Mouse (Mus musculus) 416B (cell line): ENCODE data around the gene Rapgef1.

Experiments used
- DNase-seq: peaks from one replicate; pipeline ENCODE4 v3.0.0; 2011; ENCODE audit warnings: low read depth

Gene Rapgef1

GRCm38 (mm10) chr2:29672746-29673536 lies 53.4 kb downstream of the Rapgef1 start:
- peak; percentile 83 for DNase-seq

DNA sequence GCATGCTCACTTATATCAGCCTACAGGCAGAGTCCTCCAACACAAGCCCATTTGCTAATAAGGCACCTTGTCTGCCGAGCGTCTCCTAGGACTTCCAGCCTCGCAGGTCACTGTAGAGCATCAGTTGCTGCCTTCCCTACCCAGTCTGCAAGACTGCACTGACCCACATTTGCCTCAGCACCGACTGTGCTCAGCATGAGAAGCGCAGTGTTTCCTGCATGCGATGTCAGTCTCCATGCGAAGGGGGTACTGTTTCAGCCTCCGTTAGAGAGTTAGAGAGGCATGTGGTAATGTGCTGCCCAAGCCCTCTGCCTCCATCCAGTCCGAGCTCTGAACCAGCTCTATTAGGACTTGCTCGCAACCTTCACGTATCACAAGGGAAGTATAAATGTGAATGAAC lies 54.6 kb downstream of the Rapgef1 start:
- DNase-seq, result no peak

- no peak for DNase-seq
These were observed 55.0 kb downstream of the Rapgef1 start for GRCm38 (mm10) chr2:29674545-29674944.

DNA sequence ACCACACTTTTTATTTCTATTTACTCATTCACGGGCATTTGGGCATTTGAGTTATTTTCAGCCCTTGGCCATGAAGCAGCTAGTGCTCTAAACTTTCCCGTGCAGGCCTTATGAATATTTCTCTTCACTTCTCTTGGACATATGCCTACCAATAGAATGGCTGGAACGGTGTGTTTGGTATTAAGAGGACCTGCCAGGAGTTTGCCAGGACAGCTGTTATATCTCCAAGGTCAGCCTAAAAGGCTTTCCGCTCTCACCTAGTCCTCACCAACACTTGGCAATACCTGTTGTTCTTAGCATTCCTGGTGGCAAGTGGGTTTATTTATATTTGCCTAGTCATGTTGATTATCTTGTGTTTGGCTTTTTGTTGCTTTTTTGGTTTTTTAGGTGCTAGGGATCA lies 56.3 kb downstream of the Rapgef1 start:
- no peak for DNase-seq

- no peak for DNase-seq
These were observed 57.0 kb downstream of the Rapgef1 start for GRCm38 (mm10) chr2:29676513-29676912.

DNA sequence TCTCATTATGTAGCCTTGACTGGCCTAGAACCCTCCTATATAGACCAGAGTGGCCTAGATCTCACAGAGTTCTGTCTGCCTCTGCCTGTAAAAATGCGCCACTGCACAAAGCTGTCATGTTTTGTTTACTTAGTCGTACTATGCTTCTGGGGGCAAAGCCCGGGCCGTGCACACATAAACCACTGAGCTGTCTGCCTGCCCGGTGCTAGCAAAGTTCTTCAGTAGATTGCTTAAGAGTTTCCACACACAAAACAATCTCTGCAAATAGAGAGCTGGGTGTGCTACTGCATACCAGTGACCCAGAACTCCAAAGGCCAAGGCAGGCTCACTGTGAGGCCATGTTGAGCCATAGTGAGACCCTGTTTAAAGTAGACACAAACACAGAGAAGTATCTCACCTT lies 58.3 kb downstream of the Rapgef1 start:
- peak; percentile 44 for DNase-seq

GRCm38 (mm10) chr2:29678524-29678923 lies 59.0 kb downstream of the Rapgef1 start:
- no peak for DNase-seq

DNA sequence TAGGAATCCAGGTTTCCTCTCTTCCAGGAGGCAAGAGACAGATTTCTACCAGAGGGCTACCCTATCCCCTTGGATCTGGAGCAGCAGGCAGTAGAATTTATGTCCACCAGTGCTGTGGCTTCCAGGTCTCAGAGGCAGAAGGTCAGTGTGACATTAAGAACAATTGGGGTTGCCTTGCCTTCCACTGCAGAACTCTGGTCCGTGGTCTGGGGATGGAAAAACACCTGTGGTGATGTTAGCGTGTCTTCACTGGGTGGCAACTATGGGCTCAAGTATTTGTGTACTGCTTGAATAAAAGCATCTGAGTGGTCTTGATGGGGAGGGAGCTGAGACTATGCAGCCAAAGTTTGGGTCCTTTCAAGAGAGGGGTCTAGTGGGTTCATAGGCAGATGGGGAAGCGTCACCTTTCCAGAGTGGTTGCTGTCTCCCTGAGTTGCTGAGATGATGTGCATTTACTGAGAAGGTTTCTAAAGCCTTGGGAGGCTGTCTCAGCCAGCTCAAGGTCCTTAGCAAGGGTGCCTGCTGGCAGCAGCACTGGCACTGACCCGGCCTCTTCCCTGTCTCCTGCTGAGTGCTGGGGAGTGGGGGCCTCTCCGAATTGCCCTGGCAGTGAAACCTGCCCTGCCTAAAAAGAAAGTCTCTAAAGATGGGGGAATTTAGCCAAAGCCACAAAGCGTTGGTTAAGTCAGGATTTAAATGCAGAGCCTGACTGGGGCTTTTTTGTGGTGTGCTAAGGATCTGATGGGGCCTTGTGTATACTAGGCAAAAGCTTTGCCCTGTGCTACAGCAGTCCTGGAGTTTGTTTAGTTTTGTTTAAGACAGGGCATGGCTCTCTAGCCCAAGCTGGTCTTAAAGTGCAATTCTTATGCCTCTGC lies 60.4 kb downstream of the Rapgef1 start:
- DNase-seq, result no peak

DNA sequence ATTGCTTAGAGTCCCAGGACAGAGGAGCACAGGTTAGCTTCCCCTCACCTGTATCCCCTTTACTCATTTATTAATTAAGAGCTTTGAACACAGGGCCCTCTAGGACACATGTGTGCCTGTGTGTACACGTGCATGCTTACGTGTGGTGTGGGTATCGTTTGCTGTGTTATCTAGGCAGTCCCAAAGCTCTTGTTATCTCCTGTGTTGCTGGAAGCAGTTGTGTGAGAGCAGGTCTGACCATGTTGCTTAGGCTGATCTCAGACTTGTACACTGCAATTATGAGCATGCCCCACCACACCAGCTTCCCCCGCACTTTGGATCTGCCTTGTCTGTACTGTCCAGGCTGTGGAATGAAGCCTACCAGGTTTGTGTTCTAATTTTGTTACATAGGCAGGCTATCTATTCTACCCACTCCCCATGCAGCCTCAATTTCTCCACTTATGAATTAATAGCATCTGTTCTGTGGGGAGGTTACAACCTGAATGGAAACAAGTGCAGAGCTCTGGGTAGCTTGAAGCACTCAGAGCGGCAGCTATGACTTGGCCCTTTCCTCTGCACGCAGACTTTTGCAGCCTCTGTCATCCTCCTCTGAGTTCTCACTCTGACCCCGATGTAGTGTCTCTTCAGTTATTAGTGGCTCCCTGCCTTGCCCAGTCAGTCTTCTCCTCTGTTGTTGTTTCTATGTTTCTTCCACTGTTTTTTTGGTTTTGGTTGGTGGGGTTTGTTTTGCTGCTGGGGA lies 63.9 kb downstream of the Rapgef1 start:
- no peak for DNase-seq

DNA sequence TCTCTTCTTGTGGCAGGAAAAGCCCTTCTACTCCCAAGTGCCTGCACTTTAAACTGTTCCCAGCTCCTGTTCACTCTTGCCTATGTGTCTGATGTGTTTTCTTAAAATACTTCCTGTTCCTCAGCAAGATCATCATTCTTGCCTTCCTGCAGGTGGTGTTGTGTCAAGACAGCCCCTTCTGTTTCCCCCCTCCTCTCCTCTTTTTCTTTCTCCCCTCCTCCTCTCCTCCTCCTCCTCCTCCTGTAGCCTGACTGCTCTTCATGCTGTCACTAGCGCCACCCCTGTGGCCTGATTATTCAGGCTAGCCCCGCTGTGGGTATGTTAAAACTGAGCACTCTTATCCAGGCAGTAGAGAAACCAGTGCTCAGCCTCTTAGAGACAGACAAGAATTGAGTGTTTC lies 65.0 kb downstream of the Rapgef1 start:
- no peak for DNase-seq

DNA sequence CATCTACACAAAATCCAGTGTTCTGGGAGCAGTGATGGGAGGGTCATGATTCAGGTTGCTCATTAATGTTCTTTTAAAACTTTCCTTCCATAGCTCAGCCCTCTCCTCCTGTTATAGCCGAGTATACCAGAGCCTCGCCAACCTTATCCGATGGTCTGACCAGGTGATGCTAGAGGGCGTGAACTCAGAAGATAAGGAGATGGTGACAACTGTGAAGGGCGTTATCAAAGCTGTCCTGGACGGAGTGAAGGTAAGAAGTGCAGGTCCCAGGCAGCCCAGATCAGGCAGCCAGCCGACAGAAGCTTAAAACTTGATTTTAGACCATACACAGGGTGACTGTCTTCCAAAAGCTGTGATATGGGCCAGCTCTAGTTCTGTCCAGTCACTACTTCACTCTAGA lies 69.5 kb downstream of the Rapgef1 start:
- DNase-seq, result no peak

DNA sequence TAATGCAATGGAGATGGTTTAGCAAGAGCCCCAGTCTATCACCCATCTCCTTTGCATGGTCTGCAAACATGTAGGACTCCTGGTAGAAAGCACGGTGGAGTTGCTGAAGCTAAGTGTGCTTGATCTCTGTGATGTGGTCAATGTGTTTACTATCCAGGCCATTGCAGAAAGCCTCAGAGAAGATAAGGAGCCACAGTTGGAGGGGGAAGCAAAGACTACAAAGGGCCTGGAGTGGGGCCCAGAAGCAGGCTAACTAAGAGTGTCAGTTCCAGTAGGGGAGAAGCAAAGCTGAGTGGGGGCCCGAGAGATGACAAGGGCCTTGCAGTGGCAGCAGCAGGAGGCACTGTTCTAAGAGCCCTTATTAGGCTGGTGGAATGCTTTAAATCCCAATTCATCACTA lies 70.0 kb downstream of the Rapgef1 start:
- DNase-seq, result no peak

DNA sequence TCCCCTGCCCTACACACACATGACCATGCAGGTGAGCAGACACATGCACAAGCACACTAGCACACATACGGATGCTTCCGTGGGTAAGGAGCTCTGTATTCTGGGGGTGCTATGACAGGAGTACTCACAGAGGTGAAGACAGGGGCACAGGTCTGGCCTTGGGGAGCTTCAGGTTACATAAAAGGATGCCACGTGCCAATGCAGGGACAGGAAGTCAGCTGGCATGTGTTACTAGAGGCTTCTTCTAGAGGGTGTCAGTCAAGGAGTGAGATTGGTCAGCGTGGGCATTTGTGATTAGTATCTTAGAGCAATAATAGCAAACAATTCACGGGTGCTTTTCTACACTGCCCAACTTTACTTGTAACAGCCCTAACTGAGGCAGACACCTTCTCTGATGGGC lies 71.5 kb downstream of the Rapgef1 start:
- no peak for DNase-seq

- no peak for DNase-seq
These were observed 72.0 kb downstream of the Rapgef1 start for GRCm38 (mm10) chr2:29691507-29691906.

DNA sequence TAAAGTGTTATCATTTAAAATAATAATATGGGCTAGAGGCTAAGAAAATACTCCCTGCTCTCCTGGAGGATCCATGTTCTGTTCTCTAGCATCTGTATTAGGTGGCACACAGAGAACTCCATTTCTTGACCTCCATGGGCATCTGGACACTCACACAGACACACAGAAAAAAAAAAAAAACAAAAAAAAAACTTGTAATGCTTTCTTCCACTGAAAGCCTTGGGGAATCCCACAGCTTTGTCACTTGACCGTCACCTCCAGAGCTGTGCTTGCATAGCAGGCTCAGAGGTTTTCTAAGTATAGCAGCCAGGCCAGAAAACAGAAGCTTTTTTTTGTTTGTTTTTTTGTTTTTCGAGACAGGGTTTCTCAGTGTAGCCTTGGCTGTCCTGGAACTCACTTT lies 72.7 kb downstream of the Rapgef1 start:
- no peak for DNase-seq

DNA sequence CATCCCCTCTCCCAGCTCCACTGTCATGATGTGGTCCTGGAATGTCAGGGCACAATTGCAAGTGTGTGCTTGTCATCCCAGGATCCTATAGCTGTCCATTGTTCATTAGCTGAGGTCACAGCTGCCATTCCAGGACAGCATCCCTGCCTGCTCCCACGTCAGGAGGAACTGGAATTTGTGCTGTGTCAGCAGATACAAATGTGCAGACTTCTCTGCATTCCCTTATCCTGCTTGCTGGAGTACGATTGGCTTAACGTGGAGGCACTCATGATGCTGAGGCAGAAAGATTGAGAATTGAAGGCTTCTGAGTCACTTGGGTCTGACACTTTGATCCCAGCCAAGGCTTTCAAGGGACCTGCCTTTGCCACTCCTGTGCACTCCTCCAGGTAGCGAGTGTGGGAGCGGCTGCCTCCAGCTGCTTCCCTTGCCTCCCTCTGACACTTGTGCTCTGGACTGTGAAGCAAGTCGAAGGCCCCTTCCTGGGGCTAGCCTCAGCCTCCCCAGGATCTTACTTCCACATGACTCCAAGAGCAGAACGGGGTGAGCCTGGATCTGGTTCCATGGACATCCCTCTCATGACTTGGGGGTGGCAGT lies 76.8 kb downstream of the Rapgef1 start:
- no peak for DNase-seq

- DNase-seq, result no peak
These were observed 79.1 kb downstream of the Rapgef1 start for GRCm38 (mm10) chr2:29698421-29699290.

DNA sequence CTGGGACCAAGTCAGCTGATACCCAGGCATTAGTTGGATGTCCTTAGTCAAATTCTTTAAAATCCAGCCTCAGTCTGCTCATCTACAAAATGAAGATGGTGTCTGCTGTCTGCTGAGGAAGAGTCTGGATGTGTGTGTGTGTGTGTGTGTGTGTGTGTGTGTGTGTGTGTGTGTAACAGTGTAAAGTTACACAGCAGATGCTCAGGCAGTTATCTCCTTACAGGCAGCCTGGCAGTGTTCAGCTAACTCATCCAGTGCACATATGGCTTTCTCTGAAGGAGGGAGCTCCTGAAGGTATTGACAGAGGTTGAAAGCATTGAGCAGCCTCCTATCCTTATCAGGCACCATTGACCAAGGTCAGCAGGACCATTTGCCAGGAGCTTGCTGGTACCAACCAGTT lies 81.4 kb downstream of the Rapgef1 start:
- no peak for DNase-seq

DNA sequence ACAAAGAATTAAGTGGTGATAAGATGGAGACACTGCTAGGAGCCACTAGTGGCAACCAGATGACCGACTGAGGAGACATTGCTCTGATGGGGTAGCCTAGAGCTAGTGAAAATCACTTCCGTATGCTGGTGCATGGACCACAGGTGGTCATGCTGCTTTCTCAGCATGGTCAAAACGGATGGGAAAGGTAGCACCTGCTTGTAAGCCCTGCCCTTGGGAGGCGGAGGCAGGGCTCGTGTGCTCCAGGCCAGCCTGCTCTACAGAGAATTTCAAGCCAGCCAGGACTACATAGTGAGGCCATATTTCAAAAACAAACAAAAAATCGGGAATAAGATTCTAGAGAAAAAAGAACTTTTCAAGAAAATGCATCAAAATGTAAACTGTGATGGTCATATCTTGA lies 81.9 kb downstream of the Rapgef1 start:
- DNase-seq, result no peak

DNA sequence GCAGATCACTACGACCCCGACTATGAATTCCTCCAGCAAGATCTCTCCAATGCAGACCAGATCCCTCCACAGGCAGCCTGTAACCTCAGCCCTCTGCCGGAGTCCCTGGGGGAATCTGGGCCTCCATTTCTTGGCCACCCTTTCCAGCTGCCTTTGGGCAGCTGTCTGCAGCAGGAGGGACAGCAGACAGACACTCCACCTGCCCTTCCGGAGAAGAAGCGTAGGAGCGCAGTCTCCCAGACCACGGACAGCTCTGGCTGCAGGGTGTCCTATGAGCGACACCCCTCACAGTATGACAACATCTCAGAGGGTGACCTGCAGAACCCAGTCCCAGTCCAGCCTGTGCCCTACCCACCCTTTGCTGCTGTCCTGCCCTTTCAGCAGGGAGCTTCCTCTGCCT lies 82.7 kb downstream of the Rapgef1 start:
- no peak for DNase-seq
